Mouse (Mus musculus): ENCODE data around the gene Ate1.

Ate1 gene

DNA sequence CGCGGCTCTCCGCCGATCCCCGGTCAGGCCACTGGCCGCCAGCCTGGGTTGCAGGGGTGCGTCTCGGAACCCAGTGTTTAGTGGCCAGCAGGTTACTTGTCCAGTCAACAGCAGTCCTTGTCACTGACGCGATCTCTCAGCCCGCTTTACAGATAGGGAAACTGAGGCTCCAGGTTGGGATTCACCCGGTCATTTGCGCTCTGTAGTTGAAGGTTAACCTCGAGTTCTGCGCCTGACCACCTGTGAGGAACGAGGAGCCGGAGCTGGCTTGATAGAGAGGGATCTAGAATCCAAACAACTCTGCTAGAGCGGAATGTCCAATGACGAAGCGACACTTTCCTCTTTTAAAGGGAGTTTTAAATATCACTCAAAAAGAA lies at the start of gene Ate1:
Ate1 (minus strand) TSS at position 321 of the 377 bp plus-strand sequence.
- in situ Hi-C loops (cut with MboI, MseI): loop anchor here (25.0 kb wide), 1 partner anchor 1758 kb away; no protein-coding TSS in a partner anchor

DNA sequence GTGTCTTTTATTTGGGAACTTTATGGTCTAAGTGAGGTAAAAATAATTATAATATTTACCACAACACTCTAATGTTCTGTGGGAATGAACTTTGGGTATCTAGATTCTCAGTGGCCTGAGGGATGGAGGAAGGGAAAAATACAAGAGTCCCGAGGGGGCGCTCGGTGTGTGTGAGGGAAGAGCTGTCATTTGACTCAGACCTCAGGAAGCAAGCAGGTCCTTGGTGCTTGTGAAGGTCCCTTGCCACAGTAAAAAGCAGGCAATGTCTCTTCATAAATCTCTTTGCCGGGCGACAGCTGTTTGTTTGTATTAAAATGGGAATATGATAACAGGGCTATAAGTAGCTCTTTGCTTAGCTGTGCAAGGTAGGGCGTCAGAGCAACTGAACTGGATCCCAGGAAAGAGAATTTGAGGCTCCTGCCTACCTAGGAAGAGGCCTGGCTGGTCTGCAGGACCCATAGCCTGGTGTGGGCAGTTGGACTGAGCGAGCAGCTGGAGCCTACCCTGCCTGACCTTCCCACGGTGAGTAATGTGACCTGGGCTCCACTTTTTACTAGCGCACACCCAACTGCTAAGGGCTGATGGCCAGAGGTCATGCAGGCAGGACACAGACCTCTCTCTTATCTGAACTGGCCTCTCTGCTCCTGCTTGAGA lies 48.7 kb upstream of the Ate1 start:
- in situ Hi-C loops (cut with MboI, MseI): no loop called here

DNA sequence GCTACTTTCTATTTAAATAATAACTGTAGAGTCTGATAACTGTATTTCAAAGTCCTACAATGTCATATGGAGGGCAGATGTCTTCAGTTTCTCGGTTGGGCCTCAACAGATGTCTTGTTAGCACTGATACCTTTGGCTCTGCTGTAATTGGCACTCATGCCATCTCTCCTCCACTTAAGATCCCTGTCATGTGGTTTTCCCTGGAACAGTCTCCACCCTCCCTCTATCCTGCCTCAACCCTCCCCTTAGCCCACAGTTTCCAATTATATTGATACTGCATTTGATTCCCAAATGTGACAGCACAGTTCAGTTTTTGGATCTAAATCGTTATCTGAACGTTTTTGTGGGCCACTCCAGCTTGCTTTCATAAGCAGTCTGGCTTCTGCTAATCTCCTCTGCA lies 44.4 kb upstream of the Ate1 start:
- in situ Hi-C loops (cut with MboI, MseI): no loop called here

- in situ Hi-C loops (cut with MboI, MseI): no loop called here
Measured at GRCm38 (mm10) chr7:130563880-130564279, 43.7 kb upstream of the Ate1 start.

DNA sequence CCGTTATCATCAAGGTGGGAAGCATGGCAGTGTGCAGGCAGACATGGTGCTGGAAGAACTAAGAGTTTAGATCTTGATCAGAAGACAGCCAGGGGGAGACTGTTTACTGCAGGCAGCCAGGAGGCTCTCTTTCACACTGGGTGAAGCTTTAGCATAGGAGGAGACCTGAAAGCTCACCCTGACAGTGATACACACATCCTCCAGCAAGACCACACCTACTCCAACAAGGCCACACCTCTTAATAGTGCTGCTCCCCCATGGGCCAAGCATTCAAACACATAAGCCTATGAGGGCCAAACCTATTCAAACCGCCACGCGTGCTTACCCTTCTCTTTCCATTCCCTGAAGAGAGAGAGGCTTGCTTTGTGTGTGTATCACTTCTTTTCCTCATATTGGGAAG lies 43.1 kb upstream of the Ate1 start:
- in situ Hi-C loops (cut with MboI, MseI): no loop called here

GRCm38 (mm10) chr7:130560933-130561332 lies 40.8 kb upstream of the Ate1 start:
- in situ Hi-C loops (cut with MboI, MseI): no loop called here

GRCm38 (mm10) chr7:130558592-130558991 lies 38.4 kb upstream of the Ate1 start:
- in situ Hi-C loops (cut with MboI, MseI): no loop called here

- in situ Hi-C loops (cut with MboI, MseI): no loop called here
Measured at GRCm38 (mm10) chr7:130555597-130555996, 35.4 kb upstream of the Ate1 start.

- in situ Hi-C loops (cut with MboI, MseI): no loop called here
Measured at GRCm38 (mm10) chr7:130553321-130553720, 33.2 kb upstream of the Ate1 start.

- in situ Hi-C loops (cut with MboI, MseI): no loop called here
Measured at GRCm38 (mm10) chr7:130552780-130553179, 32.6 kb upstream of the Ate1 start.

GRCm38 (mm10) chr7:130547635-130548175 lies 27.5 kb upstream of the Ate1 start:
- in situ Hi-C loops (cut with MboI, MseI): loop anchor here (25.0 kb wide), 1 partner anchor 815 kb away; the partner anchor contains the start of genes 2310057M21Rik and Pstk

GRCm38 (mm10) chr7:130546791-130547484 lies 26.8 kb upstream of the Ate1 start:
- in situ Hi-C loops (cut with MboI, MseI): loop anchor here (25.0 kb wide), 1 partner anchor 815 kb away; the partner anchor contains the start of genes 2310057M21Rik and Pstk

DNA sequence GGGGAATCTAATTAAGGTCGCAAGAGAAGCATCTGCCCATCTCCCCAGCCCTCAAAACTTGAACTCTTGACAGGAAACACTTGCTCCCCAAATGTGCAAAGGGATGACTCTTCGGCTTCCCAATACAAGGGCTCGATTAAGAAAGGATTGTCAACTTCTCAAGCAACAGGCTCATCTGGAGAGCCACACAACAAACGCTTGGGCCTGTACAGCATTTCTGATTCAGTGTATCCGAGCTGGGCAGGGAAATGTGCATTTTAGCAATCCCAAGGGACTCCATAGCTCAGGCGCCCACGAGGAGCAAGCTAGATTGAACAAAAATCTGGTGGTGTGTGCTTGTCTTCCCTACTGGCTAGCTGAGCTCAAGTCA lies 26.2 kb upstream of the Ate1 start:
- in situ Hi-C loops (cut with MboI, MseI): loop anchor here (25.0 kb wide), 1 partner anchor 816 kb away; the partner anchor contains the start of genes 2310057M21Rik and Pstk

DNA sequence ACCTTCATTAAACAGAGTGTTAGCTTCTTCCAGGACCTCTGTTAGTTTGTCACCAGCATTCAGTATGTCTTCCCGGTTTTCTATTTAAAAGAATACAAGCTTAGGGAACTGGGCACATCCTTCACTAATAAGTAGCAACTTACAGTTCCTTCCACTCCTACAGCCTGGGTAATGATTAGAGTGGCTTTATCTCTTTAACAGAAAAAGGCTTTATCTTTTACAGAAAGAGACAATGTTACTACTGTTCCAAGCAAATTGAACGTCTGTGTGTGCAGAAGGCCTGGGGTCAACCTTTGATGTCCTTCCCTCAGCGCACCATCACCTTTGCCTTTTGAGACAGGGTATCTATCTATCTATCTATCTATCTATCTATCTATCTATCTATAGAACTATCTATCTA lies 25.7 kb upstream of the Ate1 start:
- in situ Hi-C loops (cut with MboI, MseI): loop anchor here (25.0 kb wide), 1 partner anchor 816 kb away; the partner anchor contains the start of genes 2310057M21Rik and Pstk

- in situ Hi-C loops (cut with MboI, MseI): loop anchor here (25.0 kb wide), 1 partner anchor 817 kb away; the partner anchor contains the start of genes 2310057M21Rik and Pstk
Measured at GRCm38 (mm10) chr7:130545401-130545800, 25.2 kb upstream of the Ate1 start.

DNA sequence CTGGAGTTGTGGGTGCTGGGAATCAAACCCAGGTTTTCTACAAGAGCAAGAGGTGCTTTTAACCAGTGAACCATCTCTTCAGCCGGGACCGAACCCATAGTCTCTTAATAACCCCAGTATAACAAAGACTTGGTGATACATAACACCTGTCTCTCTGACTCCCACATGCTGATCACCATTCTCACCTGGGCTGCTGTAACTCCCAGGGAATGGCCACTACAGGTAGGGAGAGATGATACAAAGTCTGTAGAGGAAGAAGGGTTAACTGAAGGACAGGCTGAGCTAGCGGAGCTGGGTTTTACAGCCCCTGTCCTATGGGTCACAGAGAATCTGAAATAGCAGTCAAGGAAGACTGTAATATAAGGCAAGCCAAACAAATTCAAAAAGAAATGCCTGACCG lies 23.0 kb upstream of the Ate1 start:
- in situ Hi-C loops (cut with MboI, MseI): loop anchor here (25.0 kb wide), 1 partner anchor 819 kb away; the partner anchor contains the start of genes 2310057M21Rik and Pstk

GRCm38 (mm10) chr7:130540176-130540575 lies 20.0 kb upstream of the Ate1 start:
- in situ Hi-C loops (cut with MboI, MseI): loop anchor here (25.0 kb wide), 1 partner anchor 822 kb away; the partner anchor contains the start of genes 2310057M21Rik and Pstk

- in situ Hi-C loops (cut with MboI, MseI): loop anchor here (25.0 kb wide), 1 partner anchor 825 kb away; the partner anchor contains the start of genes 2310057M21Rik and Pstk
Measured at GRCm38 (mm10) chr7:130537068-130537467, 16.9 kb upstream of the Ate1 start.

- in situ Hi-C loops (cut with MboI, MseI): loop anchor here (25.0 kb wide), 1 partner anchor 827 kb away; the partner anchor contains the start of genes 2310057M21Rik and Pstk
Measured at GRCm38 (mm10) chr7:130535174-130535573, 15.0 kb upstream of the Ate1 start.

GRCm38 (mm10) chr7:130533316-130534260 lies 13.4 kb upstream of the Ate1 start:
- in situ Hi-C loops (cut with MboI, MseI): loop anchor here (25.0 kb wide), 1 partner anchor 829 kb away; the partner anchor contains the start of genes 2310057M21Rik and Pstk

- in situ Hi-C loops (cut with MboI, MseI): loop anchor here (25.0 kb wide), 1 partner anchor 831 kb away; the partner anchor contains the start of genes 2310057M21Rik and Pstk
Measured at GRCm38 (mm10) chr7:130531138-130531537, 11.0 kb upstream of the Ate1 start.
